In the genomic region with DNA sequence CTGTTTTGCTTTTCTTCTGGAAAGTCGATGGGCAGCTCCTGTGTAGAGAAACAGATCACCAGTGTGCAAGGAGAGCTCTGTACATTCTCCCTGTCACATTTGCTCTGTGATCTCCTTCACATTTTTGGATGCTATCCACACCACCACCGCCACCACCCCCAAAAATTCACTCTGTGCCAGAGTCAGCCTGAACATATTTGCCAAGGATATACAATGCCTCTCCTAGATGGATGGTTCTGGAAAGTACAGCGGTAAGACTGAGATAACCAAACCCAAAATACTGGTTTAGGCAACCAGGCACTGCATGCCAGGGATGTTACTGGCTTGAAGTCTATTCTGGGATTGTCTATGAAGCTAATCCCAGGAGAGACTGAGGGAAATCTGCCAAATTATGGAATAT, we compare ENCODE assay signal across 29 mouse cellular contexts. TPM values are rescaled to one million over a fixed set of nuclear protein-coding genes. Genes with fewer than 3 reads are reported as not detected.
DNase-seq lines count a peak whose midpoint lies in the region; ATAC-seq and TF ChIP-seq lines count a peak whose summit lies in the region.
"Had no signal": no experiment of that assay in that cellular context is flagged by ENCODE, and none has a peak within 500 bp of the region (broad histone marks: within the 10 kb centered on the region; RNA-seq: fewer than 3 reads in every experiment).

No protein-coding gene starts in this region.

- DNase-seq in heart, adult 11 months, result peak; percentile 73
- DNase-seq in heart, adult 8-10 months (ENCODE audit: low spot score), result no peak
- no peak for DNase-seq in heart, embryonic 10.5 days (ENCODE audit: low spot score)
- no peak for DNase-seq in kidney, adult 2 months
- peak; percentile 57 for DNase-seq in NIH3T3 (ENCODE audit: low read depth)
- DNase-seq: adrenal gland, adult 2 months; adrenal gland, postnatal 14 days; B cell, adult 2 months; cerebellum, adult 11 months; cerebellum, adult 2 months; cerebellum, adult 9-11 months; cerebellum, postnatal 25 days; forebrain, postnatal 0 days; gastrocnemius, postnatal 25 days; heart, postnatal 36 days; kidney, adult 8-10 months had no signal

- H3K4me1 ChIP-seq in heart, embryonic 15.5 days (replicated peaks), result peaks cover 36% of the 10 kb centered on the region
- peaks cover 27% of the 10 kb centered on the region for H3K4me1 ChIP-seq in heart, embryonic 10.5 days
- H3K4me1 ChIP-seq in kidney, adult 2 months (ENCODE audit: control insufficient read depth, insufficient read depth, low read length), result peaks cover 2% of the 10 kb centered on the region; the same call in 1 of the 2 replicates
- H3K4me1 ChIP-seq in kidney, embryonic 15.5 days, result peaks cover 17% of the 10 kb centered on the region

- H3K4me3 ChIP-seq in heart, embryonic 15.5 days, result no peak overlapping the region
- no peak overlapping the region for H3K4me3 ChIP-seq in heart, embryonic 10.5 days
- no peak overlapping the region for H3K4me3 ChIP-seq in kidney, adult 2 months (ENCODE audit: insufficient read depth, low read depth, low read length)
- no peak overlapping the region for H3K4me3 ChIP-seq in kidney, embryonic 15.5 days (replicated peaks)
- H3K4me3 ChIP-seq: embryonic facial prominence, embryonic 12.5 days; embryonic facial prominence, embryonic 15.5 days; heart, embryonic 12.5 days had no signal

- H3K36me3 ChIP-seq in heart, embryonic 15.5 days, result no peaks in the 10 kb centered on the region
- 0 out of 2 replicates have a peak, but pooled peaks cover 3% of the 10 kb centered on the region for H3K36me3 ChIP-seq in heart, embryonic 10.5 days
- no peaks in the 10 kb centered on the region; the same call in 1 of the 2 replicates for H3K36me3 ChIP-seq in kidney, adult 2 months (ENCODE audit: control insufficient read depth, insufficient read depth, low read length)
- no peaks in the 10 kb centered on the region for H3K36me3 ChIP-seq in kidney, embryonic 15.5 days
- H3K36me3 ChIP-seq: embryonic facial prominence, embryonic 12.5 days; embryonic facial prominence, embryonic 15.5 days; G1E; heart, embryonic 12.5 days had no signal

- ATAC-seq in heart, embryonic 15.5 days (replicated peaks; ENCODE audit: insufficient number of reproducible peaks, insufficient read depth, low FRiP score, low read depth), result no peak
- no peak for ATAC-seq in kidney, embryonic 15.5 days (replicated peaks; ENCODE audit: low FRiP score)
- ATAC-seq: forebrain, embryonic 14.5 days; forebrain, postnatal 0 days; intestine, postnatal 0 days had no signal

- H3K27ac ChIP-seq in heart, embryonic 15.5 days, result peak overlapping the region; percentile 18; the same call in 1 of the 2 replicates
- H3K27ac ChIP-seq in heart, embryonic 10.5 days, result no peak overlapping the region
- H3K27ac ChIP-seq in kidney, adult 2 months (ENCODE audit: insufficient read depth, low read depth, low read length), result 0 out of 2 replicates have a peak overlapping the region, but pooled peaks have one; percentile 28
- H3K27ac ChIP-seq in kidney, embryonic 15.5 days, result no peak overlapping the region
- H3K27ac ChIP-seq: embryonic facial prominence, embryonic 12.5 days; embryonic facial prominence, embryonic 15.5 days; hindbrain, embryonic 14.5 days had no signal

- no peak overlapping the region for H3K4me2 ChIP-seq in heart, embryonic 15.5 days
- H3K4me2 ChIP-seq in kidney, embryonic 15.5 days, result no peak overlapping the region
- H3K4me2 ChIP-seq: embryonic facial prominence, embryonic 12.5 days; embryonic facial prominence, embryonic 15.5 days; heart, embryonic 12.5 days; hindbrain, embryonic 14.5 days had no signal

- no peaks in the 10 kb centered on the region for H3K9me3 ChIP-seq in heart, embryonic 15.5 days (replicated peaks)
- H3K9me3 ChIP-seq in heart, embryonic 10.5 days, result no peaks in the 10 kb centered on the region
- H3K9me3 ChIP-seq in kidney, embryonic 15.5 days (replicated peaks), result no peaks in the 10 kb centered on the region
- H3K9me3 ChIP-seq: embryonic facial prominence, embryonic 12.5 days; embryonic facial prominence, embryonic 15.5 days; G1E; heart, embryonic 12.5 days had no signal

- no peak for TF ChIP-seq POLR2A in kidney, adult 2 months (IDR thresholded peaks at IDR 0.05; ENCODE audit: low read depth, low read length)

- H3K9ac ChIP-seq in heart, embryonic 15.5 days, result no peak overlapping the region
- no peak overlapping the region for H3K9ac ChIP-seq in kidney, embryonic 15.5 days
- H3K9ac ChIP-seq: embryonic facial prominence, embryonic 12.5 days; embryonic facial prominence, embryonic 15.5 days; forebrain, postnatal 0 days; heart, embryonic 12.5 days; hindbrain, embryonic 14.5 days had no signal

- H3K27me3 ChIP-seq in heart, embryonic 15.5 days, result no peaks in the 10 kb centered on the region
- H3K27me3 ChIP-seq in heart, embryonic 10.5 days (ENCODE audit: insufficient read depth, poor library complexity, severe bottlenecking), result no peaks in the 10 kb centered on the region
- H3K27me3 ChIP-seq in kidney, adult 2 months (replicated peaks; ENCODE audit: control insufficient read depth, insufficient read depth, low read length), result no peaks in the 10 kb centered on the region
- peaks cover 3% of the 10 kb centered on the region; the same call in 1 of the 2 replicates for H3K27me3 ChIP-seq in kidney, embryonic 15.5 days
- H3K27me3 ChIP-seq: CH12.LX; embryonic facial prominence, embryonic 15.5 days; heart, embryonic 12.5 days had no signal

- TF ChIP-seq CTCF in kidney, adult 2 months (conservative IDR thresholded peaks at IDR 0.05; ENCODE audit: insufficient read depth, insufficient read length, low read depth, low read length), result no peak

- 67% methylated on average over 3 of the region's 3 CpGs for WGBS in heart, embryonic 15.5 days
- 82% methylated on average over 3 of the region's 3 CpGs for WGBS in heart, embryonic 10.5 days
- 83% methylated on average over 3 of the region's 3 CpGs for WGBS in kidney, adult 2 months
- 83% methylated on average over 3 of the region's 3 CpGs for WGBS in kidney, embryonic 15.5 days

RNA-seq across cellular contexts. Expression of a gene that starts 2.9 kb away (rescaled TPM):
- 10 to 100 TPM in 1 of 4 experiments, 1 to 10 TPM in 3; 5.3 to 12.8 (median 6.1) TPM for total RNA-seq in heart, adult 8-10 months (2022)
- 9.1 and 9.2 TPM in 2 replicates for polyA plus RNA-seq in heart, embryonic 15.5 days (2015; fragmentation: Nextera tagmentation; extraction: Ambion mirVana)
- 5.3 and 7.6 TPM in 2 replicates for polyA plus RNA-seq in heart, embryonic 10.5 days (2016; fragmentation: Nextera tagmentation; extraction: Ambion mirVana)
- 4.6 and 5.3 TPM in 2 replicates for polyA plus RNA-seq in kidney, adult 2 months (2012; rRNA removed)
- polyA plus RNA-seq in kidney, embryonic 15.5 days (2015; fragmentation: Nextera tagmentation; extraction: Ambion mirVana), result 8.3 and 8.5 TPM in 2 replicates
- total RNA-seq: common myeloid progenitor, adult 5-6 weeks had no signal
- polyA plus RNA-seq: G1E had no signal

RNA-seq across cellular contexts. Expression of a gene that starts 4.1 kb away (rescaled TPM):
- total RNA-seq in heart, adult 8-10 months (2022), result 1 to 10 TPM; 2.8 to 6.4 (median 4.9) TPM
- polyA plus RNA-seq in heart, embryonic 15.5 days (2015; fragmentation: Nextera tagmentation; extraction: Ambion mirVana), result 8.7 and 9.2 TPM in 2 replicates
- 8.4 TPM in 2 replicates for polyA plus RNA-seq in heart, embryonic 10.5 days (2016; fragmentation: Nextera tagmentation; extraction: Ambion mirVana)
- polyA plus RNA-seq in kidney, adult 2 months (2012; rRNA removed), result 39.0 and 41.1 TPM in 2 replicates
- polyA plus RNA-seq in kidney, embryonic 15.5 days (2015; fragmentation: Nextera tagmentation; extraction: Ambion mirVana), result 8.9 and 9.2 TPM in 2 replicates
- total RNA-seq: CH12.LX; common myeloid progenitor, adult 5-6 weeks; granulocyte monocyte progenitor cell, adult 5-6 weeks had no signal
- polyA plus RNA-seq: G1E had no signal

RNA-seq across cellular contexts. Expression of a gene that starts 8.9 kb away (rescaled TPM):
- total RNA-seq in heart, adult 8-10 months (2022), result 1,000 to 10,000 TPM; 3,411 to 4,078 (median 3,658) TPM
- polyA plus RNA-seq in heart, embryonic 15.5 days (2015; fragmentation: Nextera tagmentation; extraction: Ambion mirVana), result 978 and 1,330 TPM in 2 replicates
- 483 and 791 TPM in 2 replicates for polyA plus RNA-seq in heart, embryonic 10.5 days (2016; fragmentation: Nextera tagmentation; extraction: Ambion mirVana)
- polyA plus RNA-seq in kidney, adult 2 months (2012; rRNA removed), result 548 and 676 TPM in 2 replicates
- polyA plus RNA-seq in kidney, embryonic 15.5 days (2015; fragmentation: Nextera tagmentation; extraction: Ambion mirVana), result 53.1 and 59.0 TPM in 2 replicates
- total RNA-seq: CH12.LX; granulocyte monocyte progenitor cell, adult 5-6 weeks had no signal
- polyA plus RNA-seq: G1E had no signal

RNA-seq across cellular contexts. Expression of a gene that starts 9.9 kb away (rescaled TPM):
- total RNA-seq in heart, adult 8-10 months (2022), result 100 to 1,000 TPM; 150 to 156 (median 152) TPM
- polyA plus RNA-seq in heart, embryonic 15.5 days (2015; fragmentation: Nextera tagmentation; extraction: Ambion mirVana), result 236 and 268 TPM in 2 replicates
- polyA plus RNA-seq in heart, embryonic 10.5 days (2016; fragmentation: Nextera tagmentation; extraction: Ambion mirVana), result 227 and 370 TPM in 2 replicates
- polyA plus RNA-seq in kidney, adult 2 months (2012; rRNA removed), result 20.0 and 21.1 TPM in 2 replicates
- polyA plus RNA-seq in kidney, embryonic 15.5 days (2015; fragmentation: Nextera tagmentation; extraction: Ambion mirVana), result 8.1 and 10.5 TPM in 2 replicates
- total RNA-seq: CH12.LX; common myeloid progenitor, adult 5-6 weeks; G1E; granulocyte monocyte progenitor cell, adult 5-6 weeks had no signal
- polyA plus RNA-seq: forebrain, embryonic 11.5 days; G1E had no signal

RNA-seq across cellular contexts. Expression of a gene that starts 25.8 kb away (rescaled TPM):
- 1 to 10 TPM; 4.9 to 6.9 (median 5.1) TPM for total RNA-seq in heart, adult 8-10 months (2022)
- 7.6 and 10.2 TPM in 2 replicates for polyA plus RNA-seq in heart, embryonic 15.5 days (2015; fragmentation: Nextera tagmentation; extraction: Ambion mirVana)
- polyA plus RNA-seq in heart, embryonic 10.5 days (2016; fragmentation: Nextera tagmentation; extraction: Ambion mirVana), result 10.6 and 12.2 TPM in 2 replicates
- 3.6 and 4.3 TPM in 2 replicates for polyA plus RNA-seq in kidney, adult 2 months (2012; rRNA removed)
- polyA plus RNA-seq in kidney, embryonic 15.5 days (2015; fragmentation: Nextera tagmentation; extraction: Ambion mirVana), result 10.9 and 11.7 TPM in 2 replicates

Comparison
In these comparisons a context has a peak if more than half of its experiments do, and no peak if none do; other contexts are left out.
1. DNase-seq: peak in heart, adult 11 months (single experiment) and NIH3T3 (single experiment); none in heart, adult 8-10 months (single experiment), heart, embryonic 10.5 days (single experiment) and kidney, adult 2 months (single experiment).
2. H3K27ac ChIP-seq: peak in heart, embryonic 15.5 days (single experiment) and kidney, adult 2 months (single experiment); none in heart, embryonic 10.5 days (single experiment) and kidney, embryonic 15.5 days (single experiment).